Mouse (Mus musculus): ENCODE data around the gene Rnf39.

GRCm38 (mm10) chr17:36994528-36994927, 51.8 kb downstream of the Rnf39 start:
- TF ChIP-seq CTCF (IDR thresholded peaks at IDR 0.05; ENCODE audit: extremely low read depth, insufficient read depth, insufficient read length, insufficient replicate concordance) (no peak), POLR2A (IDR thresholded peaks at IDR 0.05; ENCODE audit: low read depth, low read length) (no peak)
